Mouse (Mus musculus) intestine, postnatal 0 days (tissue): ENCODE measurements around the gene Tgfbr3l. TPM values are rescaled to one million over a fixed set of nuclear protein-coding genes. Genes with fewer than 3 reads are reported as not detected.

ENCODE experiments used
- ATAC-seq: fragments of 200-750 bp; cut with Nextera tagmentation; 2 replicates; pipeline ENCODE4 v1.8.0; 2017; ENCODE audit warnings: mild to moderate bottlenecking, moderate TSS enrichment, moderate library complexity
- H3K27ac ChIP-seq: fragments of 300-500 bp; sonication (generic); 2 replicates; pipeline ENCODE4 v1.5.1; 2014; ENCODE audit warnings: mild to moderate bottlenecking, low read depth, low read length, moderate library complexity
- H3K27me3 ChIP-seq: fragments of 300-500 bp; sonication (generic); replicated peaks from 2 replicates; pipeline ENCODE4 v1.6.1; 2014; ENCODE audit warnings: low read length, mixed read lengths; ENCODE audit not compliant: control insufficient read depth, insufficient read depth
- H3K36me3 ChIP-seq: fragments of 300-500 bp; sonication (generic); 2 replicates; pipeline ENCODE4 v1.6.1; 2014; ENCODE audit warnings: mild to moderate bottlenecking, moderate library complexity; ENCODE audit not compliant: control insufficient read depth, insufficient read depth
- H3K4me1 ChIP-seq: fragments of 300-500 bp; sonication (generic); replicated peaks from 2 replicates; pipeline ENCODE4 v1.6.1; 2014; ENCODE audit warnings: antibody characterized with exemption, low read length, mixed read lengths; ENCODE audit not compliant: control insufficient read depth, insufficient read depth
- H3K4me2 ChIP-seq: fragments of 300-500 bp; sonication (generic); replicated peaks from 2 replicates; pipeline ENCODE4 v1.6.1; 2014; ENCODE audit warnings: low read depth, mild to moderate bottlenecking, moderate library complexity
- H3K4me3 ChIP-seq: fragments of 300-500 bp; sonication (generic); 2 replicates; pipeline ENCODE4 v1.5.1; 2014; ENCODE audit warnings: low read depth, low read length
- H3K9ac ChIP-seq: fragments of 300-500 bp; sonication (generic); 2 replicates; pipeline ENCODE4 v1.6.1; 2014; ENCODE audit warnings: mild to moderate bottlenecking, low read depth, low read length
- H3K9me3 ChIP-seq: fragments of 300-500 bp; sonication (generic); 2 replicates; pipeline ENCODE4 v1.6.1; 2016; ENCODE audit warnings: mixed run types; ENCODE audit not compliant: control insufficient read depth
- CTCF ChIP-seq: sonication (generic); IDR thresholded peaks from 2 replicates; pipeline ENCODE4 v1.5.1; 2016; ENCODE audit warnings: low read depth, mild to moderate bottlenecking, control low read depth, antibody characterized with exemption, moderate library complexity
- WGBS: fragments of 180-500 bp; shearing (Covaris S2); extraction: QIAGEN DNeasy Blood & Tissue Kit; methylation state at CpG from one replicate; pipeline ENCODE4 v1.1.7; 2014; 5-methylcytosine and 5-hydroxymethylcytosine counted together
- polyA plus RNA-seq: library from polyadenylated mRNA; unstranded; fragments of >200 nt; fragmentation: Nextera tagmentation; extraction: Ambion mirVana; gene quantifications from 2 replicates; pipeline ENCODE4 v1.2.1, GENCODE M21; 2015

Tgfbr3l gene
- polyA plus RNA-seq, 1 experiment from 2014 or later, result 0.87 TPM

DNA sequence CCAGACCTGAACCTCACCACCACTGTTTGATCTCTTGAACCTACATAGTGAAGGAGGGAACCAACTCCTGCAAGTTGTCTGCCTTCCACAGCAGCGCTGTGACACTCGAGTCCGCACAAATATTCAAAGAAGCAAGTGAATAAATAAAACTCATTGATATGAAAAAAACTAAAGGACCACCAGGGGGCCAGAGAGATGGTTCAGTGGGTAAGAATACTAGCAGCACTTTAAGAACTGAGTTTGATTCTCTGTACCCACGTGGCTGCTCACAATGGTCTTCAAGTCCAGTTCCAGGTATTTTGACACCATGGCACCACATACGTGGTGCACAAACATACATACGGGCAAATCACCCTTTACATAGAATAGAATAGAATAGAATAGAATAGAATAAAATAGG is 36.9 kb upstream of the Tgfbr3l start:
- H3K36me3 ChIP-seq, result 0 out of 2 replicates have a peak, but pooled peaks cover 5% of the 10 kb centered on the region
- peaks cover 11% of the 10 kb centered on the region for H3K4me1 ChIP-seq
- TF ChIP-seq CTCF, result peak; percentile 18; the same call in 1 of the 2 replicates
- no peak overlapping the region for H3K27ac ChIP-seq
- no peak overlapping the region for H3K4me3 ChIP-seq
- 77% methylated on average over 6 of the region's 6 CpGs for WGBS
- no peak for ATAC-seq
- no peaks in the 10 kb centered on the region for H3K9me3 ChIP-seq
- H3K4me2 ChIP-seq, result no peak overlapping the region
- no peak overlapping the region for H3K9ac ChIP-seq
- peaks cover 4% of the 10 kb centered on the region for H3K27me3 ChIP-seq

DNA sequence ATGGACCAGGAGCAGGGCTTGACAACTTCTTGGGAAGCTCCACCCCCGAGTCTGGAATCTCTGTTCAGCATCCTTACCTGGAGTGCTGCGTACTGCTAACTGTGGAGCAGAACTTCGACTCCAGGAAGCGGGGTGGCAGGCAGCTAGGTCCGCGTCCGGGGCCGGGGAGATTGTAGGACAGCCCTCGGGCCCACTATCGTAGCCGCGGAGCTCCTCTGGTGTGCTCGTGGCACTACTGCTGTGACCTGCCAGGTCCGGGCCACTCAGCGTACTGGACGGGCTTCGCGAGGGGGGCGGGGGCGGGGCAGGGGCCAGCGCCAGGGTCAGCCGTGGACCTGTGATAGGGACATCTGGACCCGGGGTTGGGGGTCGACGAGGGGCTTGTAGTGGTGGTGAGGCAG is 35.2 kb upstream of the Tgfbr3l start:
- peak overlapping the region; percentile 21; the same call in 1 of the 2 replicates for H3K27ac ChIP-seq
- TF ChIP-seq CTCF, result no peak

GRCm38 (mm10) chr8:4213210-4214005 is 34.6 kb upstream of the Tgfbr3l start:
- peak overlapping the region; percentile 90 for H3K4me2 ChIP-seq
- peaks cover 16% of the 10 kb centered on the region for H3K4me1 ChIP-seq
- H3K9ac ChIP-seq, result peak overlapping the region; percentile 37
- ATAC-seq, result peak; percentile 67
- peaks cover 21% of the 10 kb centered on the region for H3K27me3 ChIP-seq
- WGBS, result 3% methylated on average over 18 of the region's 18 CpGs
- no peak for TF ChIP-seq CTCF
- peak overlapping the region; percentile 21; the same call in 1 of the 2 replicates for H3K27ac ChIP-seq
- no peaks in the 10 kb centered on the region for H3K36me3 ChIP-seq
- no peaks in the 10 kb centered on the region for H3K9me3 ChIP-seq
- peak overlapping the region; percentile 41 for H3K4me3 ChIP-seq

More for the DNA sequence above, 35.2 kb upstream of the Tgfbr3l start:
- Histone ChIP-seq H3K4me2 (peak overlapping the region; percentile 90), H3K27me3 (peaks cover 16% of the 10 kb centered on the region), H3K9ac (peak overlapping the region; percentile 37), H3K4me3 (peak overlapping the region; percentile 41), H3K36me3 (no peaks in the 10 kb centered on the region), H3K9me3 (no peaks in the 10 kb centered on the region), H3K4me1 (peaks cover 16% of the 10 kb centered on the region)
- no peak; the same call in 1 of the 2 replicates for ATAC-seq
- under 1% methylated on average over 25 of the region's 25 CpGs for WGBS

- peak overlapping the region; percentile 90 for H3K4me2 ChIP-seq
Observed at GRCm38 (mm10) chr8:4214006-4214980, 33.7 kb upstream of the Tgfbr3l start.

DNA sequence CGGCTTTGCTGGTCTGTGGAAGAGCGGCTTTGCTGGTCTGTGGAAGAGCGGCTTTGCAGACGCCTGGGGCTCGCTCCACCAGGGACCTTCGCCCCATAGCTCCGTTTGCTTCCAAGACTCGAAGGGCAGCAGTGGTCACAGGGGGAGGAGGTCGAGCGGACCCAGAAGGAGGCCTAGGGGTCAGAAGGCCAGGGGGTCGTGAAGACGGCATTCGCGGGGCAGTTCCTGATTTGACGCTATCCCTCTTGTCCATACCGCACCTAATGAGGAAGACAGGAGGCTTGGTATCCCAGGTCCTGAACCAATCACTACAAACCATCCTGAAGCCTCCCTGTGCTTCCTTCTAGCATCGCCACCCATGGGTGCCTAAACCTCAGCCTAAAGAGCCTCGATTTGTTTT is 31.7 kb upstream of the Tgfbr3l start:
- TF ChIP-seq CTCF, result no peak
- Histone ChIP-seq H3K9ac (no peak overlapping the region; the same call in 1 of the 2 replicates), H3K9me3 (no peaks in the 10 kb centered on the region), H3K27me3 (peaks cover 21% of the 10 kb centered on the region), H3K27ac (no peak overlapping the region), H3K4me2 (peak overlapping the region; percentile 72), H3K36me3 (no peaks in the 10 kb centered on the region), H3K4me3 (peak overlapping the region; percentile 46), H3K4me1 (peaks cover 16% of the 10 kb centered on the region)
- 11% methylated on average over 18 of the region's 18 CpGs for WGBS
- no peak for ATAC-seq

More at GRCm38 (mm10) chr8:4214006-4214980, 33.7 kb upstream of the Tgfbr3l start:
- no peak for TF ChIP-seq CTCF
- Histone ChIP-seq H3K9me3 (no peaks in the 10 kb centered on the region), H3K36me3 (no peaks in the 10 kb centered on the region), H3K9ac (0 out of 2 replicates have a peak overlapping the region, but pooled peaks have one; percentile 37), H3K4me3 (peak overlapping the region; percentile 41), H3K27me3 (peaks cover 21% of the 10 kb centered on the region), H3K27ac (peak overlapping the region; percentile 64; the same call in 1 of the 2 replicates), H3K4me1 (peaks cover 16% of the 10 kb centered on the region)
- ATAC-seq, result peak; percentile 81
- WGBS, result 5% methylated on average over 33 of the region's 33 CpGs
